Mouse (Mus musculus) megakaryocyte-erythroid progenitor cell, adult 5-6 weeks (primary cell): ENCODE data around the gene Elob. TPM values are rescaled to one million over a fixed set of nuclear protein-coding genes. Genes with fewer than 3 reads are reported as not detected.

ENCODE experiments used
- ATAC-seq: replicated peaks from 2 replicates; pipeline ENCODE4 v1.8.0; 2016; ENCODE audit warnings: mild to moderate bottlenecking, inconsistent platforms; ENCODE audit not compliant: severe bottlenecking, poor library complexity, low FRiP score, low TSS enrichment
- total RNA-seq, 2 experiments: library from RNA; stranded (forward) in 1 of 2; stranded (reverse) in 1 of 2; fragments of 200-1000, 215-1000 nt in 1 of 2; fragments of >200 nt in 1 of 2; fragmentation: Nextera tagmentation in 1 of 2; gene quantifications; 2 replicates each; pipeline ENCODE4 v1.2.3; 2014 to 2017

Elob gene
- total RNA-seq, 2 experiments from 2014 or later = 114 to 466 TPM

DNA sequence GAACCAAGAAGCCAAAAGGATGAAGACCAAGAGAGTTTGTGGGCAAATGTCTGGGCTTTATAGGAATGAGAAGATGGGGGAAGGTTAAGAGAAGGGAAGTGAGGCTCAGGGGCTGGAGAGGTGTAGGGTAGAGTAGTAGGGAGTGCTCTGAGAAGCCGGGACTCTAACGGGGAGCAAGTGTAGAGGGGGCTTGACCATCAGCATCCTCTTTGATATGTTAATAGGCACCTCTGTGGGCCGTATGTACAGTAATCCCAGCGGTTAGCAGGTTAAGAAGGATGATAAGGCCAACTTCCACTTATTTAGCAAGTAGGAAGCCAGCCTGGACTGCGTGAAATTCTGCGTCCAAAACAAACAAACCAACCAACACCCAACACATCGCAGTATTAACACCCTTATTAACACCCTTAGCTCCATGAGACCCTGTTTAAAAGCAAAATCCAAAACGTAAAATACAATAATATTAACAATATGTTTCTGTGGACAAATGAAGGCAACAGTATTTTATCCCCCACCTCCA, 39.1 kb downstream of the Elob start:
- no peak for ATAC-seq

DNA sequence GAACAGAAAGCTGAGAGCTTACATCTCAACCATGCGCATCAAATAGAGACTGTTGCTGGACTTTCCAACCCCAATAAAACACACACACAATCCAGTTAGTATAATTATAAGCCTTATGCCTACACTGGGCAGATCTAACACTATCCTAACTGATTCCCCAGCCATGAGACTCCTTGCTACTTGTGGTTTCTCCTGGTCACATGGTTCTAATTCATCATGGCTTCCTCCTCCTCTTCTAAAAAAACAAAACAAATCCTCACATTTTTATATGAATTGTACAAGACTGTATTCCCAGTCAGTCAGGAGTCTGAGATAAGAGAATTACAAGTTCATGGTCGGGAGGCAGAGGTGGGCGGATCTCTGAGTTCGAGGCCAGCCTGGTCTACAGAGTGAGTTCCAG, 40.0 kb downstream of the Elob start:
- no peak for ATAC-seq

DNA sequence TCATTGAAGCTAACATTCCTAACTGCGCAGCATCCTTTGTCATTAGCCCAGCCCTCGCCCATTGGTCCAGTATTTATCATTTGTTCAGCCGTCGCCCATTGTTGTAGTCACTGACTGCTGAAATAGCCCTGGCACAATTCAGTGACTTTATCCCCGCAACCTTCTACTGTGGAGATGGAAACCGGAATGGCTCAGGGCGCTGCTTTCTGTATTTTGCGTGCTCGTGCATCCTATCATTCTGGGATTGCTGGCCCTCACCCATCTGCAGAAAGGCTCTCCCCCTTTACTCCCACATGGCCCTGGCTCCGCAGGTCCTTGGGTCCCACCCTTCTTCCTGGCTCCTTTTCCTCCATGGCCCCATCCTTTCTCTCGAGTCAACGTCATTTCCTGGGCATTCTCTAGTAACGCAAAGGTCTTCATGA, 42.4 kb downstream of the Elob start:
- no peak for ATAC-seq

DNA sequence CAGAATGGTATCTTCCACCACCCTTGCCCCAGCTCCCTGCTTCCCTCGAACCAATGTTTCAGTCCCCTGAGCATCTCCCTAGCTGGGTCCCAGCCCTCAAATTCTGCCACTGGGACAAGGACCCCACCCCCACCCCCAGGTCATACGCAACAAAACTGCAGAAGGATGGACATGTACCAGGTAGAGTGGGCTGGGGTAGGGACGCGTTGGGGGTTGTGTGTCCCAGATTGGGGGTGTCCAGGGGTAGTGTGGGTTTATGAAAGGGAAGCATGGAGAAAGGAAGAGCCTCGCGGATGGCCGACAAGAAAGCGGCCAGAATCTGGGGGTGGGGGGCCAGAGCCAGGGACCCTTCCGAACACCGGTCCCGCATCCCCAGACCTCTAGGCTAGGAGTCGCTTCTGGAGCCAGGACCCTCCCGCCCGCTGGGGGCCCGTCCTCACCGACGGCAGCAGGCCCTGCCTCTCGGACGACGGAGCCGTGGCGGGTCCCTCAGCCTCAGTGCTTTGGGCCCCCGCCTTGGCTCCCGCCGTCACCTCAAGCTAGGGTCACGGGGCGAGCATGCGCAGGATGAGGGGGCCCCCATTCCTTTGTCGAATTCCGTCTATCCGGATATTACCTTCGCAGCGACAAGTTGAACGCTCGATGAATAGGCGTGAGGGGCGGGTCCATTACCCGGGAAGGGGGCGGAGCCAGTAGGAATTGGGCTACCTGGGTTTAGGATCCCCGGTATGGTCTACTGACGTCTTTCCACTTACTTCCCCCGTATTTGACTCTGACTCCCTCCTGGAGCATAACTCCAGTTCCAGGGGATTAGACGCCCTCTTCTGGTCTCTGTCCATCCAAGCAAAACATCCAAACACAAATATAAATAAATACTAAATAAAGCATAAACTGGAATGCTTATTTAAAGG, 43.1 kb downstream of the Elob start, which contains the start of gene Flywch2:
Gene Flywch2, minus strand, starts transcription at position 521 of the 911 bp plus-strand sequence.
- ATAC-seq = peak; percentile 82

DNA sequence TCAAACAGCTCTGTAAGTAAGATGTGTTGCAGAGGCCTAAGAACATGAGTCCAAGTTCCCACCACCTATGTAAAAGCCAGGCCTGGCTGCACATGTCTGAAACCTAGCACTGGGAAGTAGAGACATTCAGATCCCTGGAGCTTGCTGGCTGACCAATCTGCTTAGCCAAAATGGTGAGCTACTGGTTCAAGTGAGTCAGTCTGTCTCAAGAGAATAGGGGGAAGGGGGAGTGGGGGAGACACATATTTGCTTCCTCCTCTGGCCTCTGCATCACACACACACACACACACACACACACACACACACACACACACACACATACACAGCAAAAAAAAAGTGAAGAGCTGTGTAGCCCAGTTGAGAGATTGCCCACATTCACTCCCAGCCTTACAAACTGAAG, 45.6 kb downstream of the Elob start:
- ATAC-seq = no peak

DNA sequence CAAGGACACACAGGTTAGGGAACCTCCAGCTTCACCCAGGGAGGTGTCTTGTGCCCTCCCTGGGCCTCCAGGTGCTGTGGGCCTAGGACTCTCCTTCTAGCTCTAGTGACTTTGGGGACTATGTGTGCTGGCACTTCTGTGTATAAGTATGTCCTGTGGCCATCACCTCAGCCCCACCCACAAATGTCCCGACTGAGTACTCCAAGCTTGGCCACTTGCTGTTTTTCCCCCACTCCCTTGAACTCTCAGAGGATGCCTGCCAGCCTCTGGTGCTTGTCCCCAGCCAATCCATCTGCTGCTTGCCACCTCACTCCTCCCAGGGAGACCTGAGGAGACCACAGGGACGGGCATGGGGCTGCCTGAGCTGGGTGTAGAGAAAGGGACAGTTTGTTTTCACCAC, 50.5 kb downstream of the Elob start:
- ATAC-seq = no peak

DNA sequence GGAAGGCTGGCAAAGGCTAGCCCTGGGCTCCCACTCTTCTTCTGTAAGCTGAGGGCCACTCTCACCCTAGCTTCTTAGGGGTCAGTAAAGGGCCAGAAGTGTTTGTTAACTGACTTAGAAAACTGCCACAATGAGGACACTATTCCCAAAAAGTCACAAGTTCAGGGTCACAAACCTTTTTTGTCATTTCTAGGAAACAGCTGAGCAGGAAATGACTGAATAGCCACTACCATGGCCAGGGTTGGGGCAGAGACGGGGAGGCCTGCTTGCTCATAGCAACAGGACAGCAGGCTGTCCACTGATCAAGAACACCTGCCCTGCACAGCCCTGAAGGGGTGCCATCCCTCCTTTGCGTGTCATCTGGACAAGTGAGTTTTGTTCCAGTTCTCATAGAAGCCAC, 51.8 kb downstream of the Elob start:
- ATAC-seq = no peak

DNA sequence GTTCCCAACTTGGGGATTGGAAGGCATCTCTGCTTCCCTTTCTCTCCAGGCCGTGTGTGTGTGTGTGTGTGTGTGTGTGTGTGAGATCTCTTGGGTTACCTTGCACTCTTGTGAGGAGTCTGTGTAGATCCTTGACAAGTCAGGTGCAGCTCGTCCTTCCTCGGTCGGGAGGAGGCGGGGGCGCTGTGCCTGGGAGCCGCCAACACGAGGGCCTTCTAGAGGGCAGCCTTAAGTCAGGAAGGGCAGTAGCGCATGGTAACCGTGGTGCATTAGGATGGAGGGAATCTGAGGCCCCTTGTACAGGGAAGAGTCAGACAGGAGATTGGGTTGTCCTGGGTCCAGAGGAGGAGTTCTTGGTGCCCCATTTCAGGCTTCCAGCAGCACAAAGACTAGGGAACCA, 52.7 kb downstream of the Elob start:
- ATAC-seq = no peak

Other genes starting within 250 kb of the Elob start
- not detected in 2 replicates for gene Zfp13, start 229.6 kb downstream of the Elob start, total RNA-seq (2014; fragmentation: Nextera tagmentation)
- not detected in 2 replicates for gene Zfp13, start 229.6 kb downstream of the Elob start, total RNA-seq (2017)
- gene Zscan10, start 228.3 kb downstream of the Elob start, total RNA-seq (2014; fragmentation: Nextera tagmentation) = not detected in 2 replicates
- not detected in 2 replicates for gene Zscan10, start 228.3 kb downstream of the Elob start, total RNA-seq (2017)
- gene Mmp25, start 183.9 kb downstream of the Elob start, total RNA-seq (2014; fragmentation: Nextera tagmentation) = 0.07 TPM in 1 of 2 replicates, not detected in the other
- gene Mmp25, start 183.9 kb downstream of the Elob start, total RNA-seq (2017) = not detected in 2 replicates
- not detected in 2 replicates for gene Bicdl2, start 168.6 kb downstream of the Elob start, total RNA-seq (2014; fragmentation: Nextera tagmentation)
- not detected in 2 replicates for gene Bicdl2, start 168.6 kb downstream of the Elob start, total RNA-seq (2017)
- gene Hcfc1r1, start 155.5 kb downstream of the Elob start, total RNA-seq (2014; fragmentation: Nextera tagmentation) = 44.2 and 56.3 TPM in 2 replicates
- 22.7 and 30.0 TPM in 2 replicates for gene Hcfc1r1, start 155.5 kb downstream of the Elob start, total RNA-seq (2017)
- gene Thoc6, start 155.3 kb downstream of the Elob start, total RNA-seq (2014; fragmentation: Nextera tagmentation) = 30.3 and 44.7 TPM in 2 replicates
- gene Thoc6, start 155.3 kb downstream of the Elob start, total RNA-seq (2017) = 40.8 and 47.3 TPM in 2 replicates
- 0.94 and 4.5 TPM in 2 replicates for gene Tnfrsf12a, start 151.7 kb downstream of the Elob start, total RNA-seq (2014; fragmentation: Nextera tagmentation)
- gene Tnfrsf12a, start 151.7 kb downstream of the Elob start, total RNA-seq (2017) = 10.7 and 15.6 TPM in 2 replicates
- gene Cldn6, start 149.9 kb downstream of the Elob start, total RNA-seq (2014; fragmentation: Nextera tagmentation) = not detected in 2 replicates
- gene Cldn6, start 149.9 kb downstream of the Elob start, total RNA-seq (2017) = not detected in 2 replicates
- gene Cldn9, start 145.1 kb downstream of the Elob start, total RNA-seq (2014; fragmentation: Nextera tagmentation) = not detected in 2 replicates
- gene Cldn9, start 145.1 kb downstream of the Elob start, total RNA-seq (2017) = not detected in 2 replicates
- not detected in 2 replicates for gene 1520401A03Rik, start 106.4 kb downstream of the Elob start, total RNA-seq (2014; fragmentation: Nextera tagmentation)
- not detected in 2 replicates for gene 1520401A03Rik, start 106.4 kb downstream of the Elob start, total RNA-seq (2017)
- gene Pkmyt1, start 102.8 kb downstream of the Elob start, total RNA-seq (2014; fragmentation: Nextera tagmentation) = 40.3 and 43.8 TPM in 2 replicates
- 8.1 and 10.6 TPM in 2 replicates for gene Pkmyt1, start 102.8 kb downstream of the Elob start, total RNA-seq (2017)
- gene Paqr4, start 88.3 kb downstream of the Elob start, total RNA-seq (2014; fragmentation: Nextera tagmentation) = 7.2 and 13.3 TPM in 2 replicates
- 6.2 and 11.6 TPM in 2 replicates for gene Paqr4, start 88.3 kb downstream of the Elob start, total RNA-seq (2017)
- 0.52 TPM in 1 of 2 replicates, not detected in the other for gene Kremen2, start 83.3 kb downstream of the Elob start, total RNA-seq (2014; fragmentation: Nextera tagmentation)
- gene Kremen2, start 83.3 kb downstream of the Elob start, total RNA-seq (2017) = not detected in 2 replicates
- gene Flywch1, start 57.5 kb downstream of the Elob start, total RNA-seq (2014; fragmentation: Nextera tagmentation) = 7.6 and 11.7 TPM in 2 replicates
- gene Flywch1, start 57.5 kb downstream of the Elob start, total RNA-seq (2017) = 12.5 and 15.4 TPM in 2 replicates
- 3.1 and 5.6 TPM in 2 replicates for gene Flywch2, start 43.1 kb downstream of the Elob start, total RNA-seq (2014; fragmentation: Nextera tagmentation)
- not detected in 2 replicates for gene Flywch2, start 43.1 kb downstream of the Elob start, total RNA-seq (2017)
- 699 and 735 TPM in 2 replicates for gene Srrm2, start 38.6 kb downstream of the Elob start, total RNA-seq (2014; fragmentation: Nextera tagmentation)
- gene Srrm2, start 38.6 kb downstream of the Elob start, total RNA-seq (2017) = 134 and 162 TPM in 2 replicates
- not detected in 2 replicates for gene Prss33, start 6.9 kb upstream of the Elob start, total RNA-seq (2014; fragmentation: Nextera tagmentation)
- gene Prss33, start 6.9 kb upstream of the Elob start, total RNA-seq (2017) = not detected in 2 replicates
- gene Prss32, start 14.7 kb upstream of the Elob start, total RNA-seq (2014; fragmentation: Nextera tagmentation) = not detected in 2 replicates
- gene Prss32, start 14.7 kb upstream of the Elob start, total RNA-seq (2017) = not detected in 2 replicates
- not detected in 2 replicates for gene Prss41, start 15.0 kb upstream of the Elob start, total RNA-seq (2014; fragmentation: Nextera tagmentation)
- 0.88 TPM in 1 of 2 replicates, not detected in the other for gene Prss41, start 15.0 kb upstream of the Elob start, total RNA-seq (2017)
- gene Prss21, start 38.9 kb upstream of the Elob start, total RNA-seq (2014; fragmentation: Nextera tagmentation) = not detected in 2 replicates
- gene Prss21, start 38.9 kb upstream of the Elob start, total RNA-seq (2017) = not detected in 2 replicates
- not detected in 2 replicates for gene Dcpp1, start 51.7 kb upstream of the Elob start, total RNA-seq (2014; fragmentation: Nextera tagmentation)
- gene Dcpp1, start 51.7 kb upstream of the Elob start, total RNA-seq (2017) = not detected in 2 replicates
- gene Dcpp2, start 51.7 kb upstream of the Elob start, total RNA-seq (2014; fragmentation: Nextera tagmentation) = not detected in 2 replicates
- not detected in 2 replicates for gene Dcpp2, start 51.7 kb upstream of the Elob start, total RNA-seq (2017)
- gene Dcpp3, start 88.3 kb upstream of the Elob start, total RNA-seq (2014; fragmentation: Nextera tagmentation) = not detected in 2 replicates
- not detected in 2 replicates for gene Dcpp3, start 88.3 kb upstream of the Elob start, total RNA-seq (2017)
- not detected in 2 replicates for gene Sbp, start 112.5 kb upstream of the Elob start, total RNA-seq (2014; fragmentation: Nextera tagmentation)
- gene Sbp, start 112.5 kb upstream of the Elob start, total RNA-seq (2017) = not detected in 2 replicates
- gene Sbpl, start 126.1 kb upstream of the Elob start, total RNA-seq (2014; fragmentation: Nextera tagmentation) = not detected in 2 replicates
- not detected in 2 replicates for gene Sbpl, start 126.1 kb upstream of the Elob start, total RNA-seq (2017)
- not detected in 2 replicates for gene Prss30, start 151.4 kb upstream of the Elob start, total RNA-seq (2014; fragmentation: Nextera tagmentation)
- gene Prss30, start 151.4 kb upstream of the Elob start, total RNA-seq (2017) = 1.0 TPM in 1 of 2 replicates, not detected in the other
- not detected in 2 replicates for gene Prss22, start 169.0 kb upstream of the Elob start, total RNA-seq (2014; fragmentation: Nextera tagmentation)
- not detected in 2 replicates for gene Prss22, start 169.0 kb upstream of the Elob start, total RNA-seq (2017)
- not detected in 2 replicates for gene Prss27, start 209.0 kb upstream of the Elob start, total RNA-seq (2014; fragmentation: Nextera tagmentation)
- gene Prss27, start 209.0 kb upstream of the Elob start, total RNA-seq (2017) = not detected in 2 replicates
- gene Kctd5, start 244.3 kb upstream of the Elob start, total RNA-seq (2014; fragmentation: Nextera tagmentation) = 17.1 and 24.2 TPM in 2 replicates
- gene Kctd5, start 244.3 kb upstream of the Elob start, total RNA-seq (2017) = 20.9 and 21.9 TPM in 2 replicates